Mouse (Mus musculus): ENCODE data around the gene Rnf32. TPM values are rescaled to one million over a fixed set of nuclear protein-coding genes. Genes with fewer than 3 reads are reported as not detected.
A peak's percentile ranks its signal among the peaks of the same experiment; 100 is the strongest.

Rnf32 gene
- not detected in 2 replicates for total RNA-seq (2017)

DNA sequence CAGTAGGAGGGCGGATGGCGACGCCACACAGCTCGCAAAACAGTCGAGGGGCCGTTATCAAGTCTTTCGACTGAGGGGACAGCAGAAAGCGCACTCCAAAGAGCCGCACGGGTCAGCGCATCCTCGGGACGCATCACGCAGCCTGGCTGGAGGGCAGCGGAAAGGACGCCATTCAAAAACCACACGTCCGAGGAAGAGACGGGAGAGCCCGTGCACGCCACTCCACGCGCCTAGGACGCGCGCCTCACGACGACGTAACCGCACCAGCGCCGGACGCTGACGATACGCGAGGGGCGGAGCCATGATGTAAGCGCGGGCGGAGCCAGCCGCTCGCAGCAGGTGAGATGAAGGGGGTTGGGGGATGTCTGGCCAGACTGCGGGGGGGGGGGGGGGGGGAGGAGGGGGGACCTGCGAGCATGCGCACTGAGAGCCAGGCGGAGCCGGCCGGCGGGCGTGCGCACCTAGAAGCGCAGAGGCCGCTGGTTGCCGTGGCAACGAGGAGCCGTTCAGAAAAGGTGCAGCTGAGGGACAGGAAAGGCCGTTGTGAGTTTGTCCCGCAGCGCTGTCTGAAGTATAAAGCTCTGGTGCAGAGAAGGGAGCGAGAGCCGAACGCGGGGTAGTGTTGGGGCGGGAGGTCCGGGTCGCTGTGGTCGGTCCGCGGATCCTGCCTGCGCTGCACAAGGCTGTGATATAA lies at the start of gene Rnf32:
Gene Rnf32 (plus strand): TSS at position 423 of the 694 bp plus-strand sequence.
- peak; percentile 93 for ATAC-seq (replicated peaks; ENCODE audit: low read depth, poor library complexity, severe bottlenecking)

DNA sequence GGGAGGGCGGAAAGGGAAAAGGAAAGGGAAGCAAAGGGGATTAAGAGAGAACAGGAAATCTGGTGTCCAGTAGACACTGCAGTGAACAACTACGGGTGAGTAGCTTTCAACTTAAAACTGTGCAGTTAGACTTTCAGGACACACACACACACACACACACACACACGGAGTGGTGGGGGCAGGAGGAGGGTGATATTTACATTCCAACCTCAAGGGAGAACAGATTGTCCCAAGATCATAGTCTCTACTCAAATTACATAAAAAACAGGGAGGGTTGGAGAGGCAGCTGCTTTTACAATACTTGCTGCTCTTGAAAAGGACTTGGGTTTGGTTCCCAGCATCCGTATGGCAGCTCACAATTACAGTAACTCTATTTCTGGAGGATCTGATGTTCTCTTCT lies 45.6 kb upstream of the Rnf32 start:
- no peak for ATAC-seq (replicated peaks; ENCODE audit: low read depth, poor library complexity, severe bottlenecking)

- no peak for ATAC-seq (replicated peaks; ENCODE audit: low read depth, poor library complexity, severe bottlenecking)
Observed at GRCm38 (mm10) chr5:29159849-29160248, 35.9 kb upstream of the Rnf32 start.

GRCm38 (mm10) chr5:29166947-29167346 lies 28.8 kb upstream of the Rnf32 start:
- no peak for ATAC-seq (replicated peaks; ENCODE audit: low read depth, poor library complexity, severe bottlenecking)

- ATAC-seq (replicated peaks; ENCODE audit: low read depth, poor library complexity, severe bottlenecking): no peak
Observed at GRCm38 (mm10) chr5:29170193-29170592, 25.6 kb upstream of the Rnf32 start.

- no peak for ATAC-seq (replicated peaks; ENCODE audit: low read depth, poor library complexity, severe bottlenecking)
Observed at GRCm38 (mm10) chr5:29171165-29171564, 24.6 kb upstream of the Rnf32 start.

DNA sequence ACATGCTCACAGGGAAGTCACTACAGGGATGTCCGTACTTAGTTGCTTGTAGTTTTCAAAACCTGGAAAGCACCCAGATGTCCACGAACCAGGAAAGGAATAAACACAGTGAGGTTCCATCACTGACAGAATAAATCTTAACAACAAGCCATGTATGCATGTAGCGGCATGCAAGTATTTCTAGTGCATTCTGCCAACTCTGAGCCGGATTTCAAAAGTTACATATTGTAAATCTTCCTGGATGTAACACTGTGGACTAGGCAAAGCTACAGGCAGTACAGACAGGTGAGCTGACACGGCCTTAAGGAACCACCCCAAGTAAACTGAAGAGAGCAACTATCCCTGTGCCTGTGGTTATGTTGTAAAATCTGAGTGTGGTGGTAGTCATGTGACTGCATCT lies 9.0 kb upstream of the Rnf32 start:
- ATAC-seq (replicated peaks; ENCODE audit: low read depth, poor library complexity, severe bottlenecking): no peak

GRCm38 (mm10) chr5:29195231-29195569 lies 592 bp upstream of the Rnf32 start:
- ATAC-seq (replicated peaks; ENCODE audit: low read depth, poor library complexity, severe bottlenecking): no peak

GRCm38 (mm10) chr5:29196264-29196658 lies 469 bp downstream of the Rnf32 start:
- ATAC-seq (replicated peaks; ENCODE audit: low read depth, poor library complexity, severe bottlenecking): no peak

GRCm38 (mm10) chr5:29197187-29197586 lies 1.4 kb downstream of the Rnf32 start:
- ATAC-seq (replicated peaks; ENCODE audit: low read depth, poor library complexity, severe bottlenecking): no peak

- ATAC-seq (replicated peaks; ENCODE audit: low read depth, poor library complexity, severe bottlenecking): no peak
Observed at GRCm38 (mm10) chr5:29198960-29199488, 3.2 kb downstream of the Rnf32 start.

DNA sequence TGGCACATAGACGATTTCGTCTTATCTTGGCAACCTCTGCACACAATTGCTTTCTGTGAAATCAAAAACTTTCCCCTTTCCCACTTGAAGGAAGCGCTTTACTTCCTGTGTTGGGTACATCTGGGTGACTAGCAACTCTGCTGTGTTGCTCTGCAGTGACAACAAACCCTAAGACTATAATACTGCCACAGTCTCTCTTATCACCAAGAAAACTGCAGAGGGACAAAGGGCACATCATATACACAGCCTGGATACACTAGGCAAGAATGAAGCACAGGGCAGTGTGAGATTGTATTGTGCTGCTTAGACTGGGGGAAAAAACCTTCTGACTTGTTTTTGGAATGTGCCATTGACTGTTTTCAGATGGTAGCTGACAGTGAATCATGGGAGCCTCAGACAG lies 4.1 kb downstream of the Rnf32 start:
- ATAC-seq (replicated peaks; ENCODE audit: low read depth, poor library complexity, severe bottlenecking): no peak

GRCm38 (mm10) chr5:29205690-29206089 lies 9.9 kb downstream of the Rnf32 start:
- ATAC-seq (replicated peaks; ENCODE audit: low read depth, poor library complexity, severe bottlenecking): no peak

DNA sequence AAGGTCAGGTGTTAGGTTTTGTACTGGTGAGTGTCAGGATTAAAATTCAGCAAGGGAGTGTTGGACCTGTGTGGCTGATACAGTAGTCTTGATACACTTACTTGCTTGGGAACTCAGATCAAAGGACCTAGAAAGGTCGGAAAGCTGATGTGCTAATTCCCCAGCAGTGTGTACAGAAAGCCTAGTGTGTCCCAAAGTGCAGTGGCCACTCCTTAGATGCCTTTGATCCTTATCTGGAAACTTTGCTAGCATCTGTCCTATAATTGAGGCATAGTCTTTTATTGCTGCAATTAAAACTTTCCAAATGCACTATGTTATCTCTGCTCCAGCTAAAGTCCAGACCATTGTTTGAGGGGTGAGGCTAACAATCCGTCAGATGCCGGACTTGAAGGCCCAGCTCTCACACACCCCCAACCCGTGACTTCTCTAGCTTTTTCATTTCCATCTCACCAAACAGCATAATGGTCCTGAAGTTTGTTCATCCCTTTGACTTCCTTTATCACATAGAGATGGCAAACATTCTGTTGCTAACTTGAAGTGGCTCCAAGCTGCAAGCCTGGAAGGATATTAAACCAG lies 16.3 kb downstream of the Rnf32 start:
- ATAC-seq (replicated peaks; ENCODE audit: low read depth, poor library complexity, severe bottlenecking): no peak

GRCm38 (mm10) chr5:29217997-29218396 lies 22.2 kb downstream of the Rnf32 start:
- ATAC-seq (replicated peaks; ENCODE audit: low read depth, poor library complexity, severe bottlenecking): no peak

DNA sequence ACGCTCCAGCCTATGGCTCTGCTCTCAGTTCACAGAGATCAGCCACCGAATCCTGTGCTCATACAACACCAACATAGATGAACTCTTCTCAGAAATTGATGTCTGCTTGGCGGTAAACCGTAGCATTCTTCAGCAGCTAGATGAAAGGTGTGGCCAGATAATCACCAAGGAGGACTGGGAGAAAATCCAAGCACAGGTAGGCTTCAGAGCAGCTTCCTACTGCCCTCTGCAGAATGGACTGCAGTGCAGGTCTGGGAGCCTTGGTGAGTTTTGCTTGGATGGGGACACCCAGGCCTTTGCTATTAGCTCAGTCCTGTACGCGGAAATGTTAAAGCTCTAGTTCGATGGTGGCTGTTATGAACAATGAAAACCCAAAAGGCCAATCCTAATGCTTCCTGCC lies 28.3 kb downstream of the Rnf32 start:
- no peak for ATAC-seq (replicated peaks; ENCODE audit: low read depth, poor library complexity, severe bottlenecking)

- ATAC-seq (replicated peaks; ENCODE audit: low read depth, poor library complexity, severe bottlenecking): no peak
Observed at GRCm38 (mm10) chr5:29230481-29230880, 34.7 kb downstream of the Rnf32 start.

DNA sequence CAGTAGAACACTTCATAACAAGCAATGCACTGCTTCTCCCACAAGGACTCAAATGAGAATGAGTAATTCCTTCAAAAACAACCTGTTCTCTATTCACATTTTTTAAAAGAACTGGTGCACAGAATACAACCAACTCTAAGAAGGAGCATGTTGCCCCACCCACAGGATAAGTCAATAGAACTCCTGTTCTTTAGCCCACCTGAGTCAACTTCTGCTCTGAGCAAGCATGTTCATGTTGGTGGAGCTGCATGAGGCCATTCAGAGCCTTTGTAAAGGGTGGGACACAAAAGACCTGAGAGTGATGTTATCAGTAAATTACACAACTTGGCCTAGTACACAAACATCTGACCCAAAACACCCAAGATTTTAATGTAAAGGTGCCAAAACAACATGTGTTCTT lies 42.6 kb downstream of the Rnf32 start:
- ATAC-seq (replicated peaks; ENCODE audit: low read depth, poor library complexity, severe bottlenecking): no peak

DNA sequence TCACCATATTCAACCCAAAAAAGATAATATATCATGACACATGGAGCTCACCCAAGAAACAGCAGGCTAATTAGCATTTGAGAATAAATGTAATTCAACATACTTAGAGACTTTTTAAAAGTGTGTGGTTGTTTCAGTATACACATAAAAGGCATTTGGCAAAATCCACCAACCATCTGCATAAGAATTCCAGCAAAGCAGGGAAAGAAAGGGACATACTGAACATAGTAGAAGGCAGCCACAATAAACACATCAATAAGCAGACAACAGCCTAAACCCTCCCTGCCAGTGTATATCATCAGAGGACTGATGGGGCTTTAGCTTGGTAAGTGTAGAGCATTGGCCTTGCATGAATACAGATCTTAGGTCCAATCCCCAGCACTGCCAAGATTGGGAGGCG lies 49.0 kb downstream of the Rnf32 start:
- ATAC-seq (replicated peaks; ENCODE audit: low read depth, poor library complexity, severe bottlenecking): no peak

GRCm38 (mm10) chr5:29250795-29251495 lies 55.2 kb downstream of the Rnf32 start:
- ATAC-seq (replicated peaks; ENCODE audit: low read depth, poor library complexity, severe bottlenecking): no peak

- ATAC-seq (replicated peaks; ENCODE audit: low read depth, poor library complexity, severe bottlenecking): no peak
Observed at GRCm38 (mm10) chr5:29251496-29251873, 55.7 kb downstream of the Rnf32 start.

Measured in common myeloid progenitor, adult 5-6 weeks (primary cell).